In genomic region chr15:87793661-87794060, GRCm38 (mm10) we compare ENCODE assay signal across 29 mouse cellular contexts.
"Had no signal": no experiment of that assay in that cellular context is flagged by ENCODE, and none has a peak within 500 bp of the region (broad histone marks: within the 10 kb centered on the region; RNA-seq: fewer than 3 reads in every experiment).

No protein-coding gene starts in this region.

- H3K9me3 ChIP-seq: heart, embryonic 12.5 days; heart, embryonic 13.5 days; heart, embryonic 15.5 days; hindbrain, embryonic 10.5 days; hindbrain, embryonic 12.5 days; hindbrain, embryonic 13.5 days; hindbrain, embryonic 15.5 days; intestine, embryonic 15.5 days; kidney, embryonic 15.5 days had no signal

- DNase-seq: heart, postnatal 10 days; heart, postnatal 36 days; heart, postnatal 4 days; kidney, adult 11 months; kidney, adult 18-20 months; kidney, adult 2 months; kidney, adult 8-10 months; kidney, adult 9 months; kidney, postnatal 10 days; kidney, postnatal 14 days; kidney, postnatal 25 days; kidney, postnatal 36 days; kidney, postnatal 4 days; layer of hippocampus, adult 9-11 months; layer of hippocampus, postnatal 36 days had no signal

- H3K36me3 ChIP-seq: heart, embryonic 12.5 days; heart, embryonic 13.5 days; heart, embryonic 15.5 days; hindbrain, embryonic 10.5 days; hindbrain, embryonic 12.5 days; hindbrain, embryonic 13.5 days; hindbrain, embryonic 15.5 days; intestine, embryonic 15.5 days; kidney, embryonic 15.5 days had no signal

- H3K4me1 ChIP-seq: heart, embryonic 12.5 days; heart, embryonic 13.5 days; heart, embryonic 15.5 days; hindbrain, embryonic 12.5 days; hindbrain, embryonic 15.5 days; intestine, embryonic 15.5 days; kidney, embryonic 15.5 days had no signal

- H3K27me3 ChIP-seq: heart, embryonic 12.5 days; heart, embryonic 15.5 days; hindbrain, embryonic 12.5 days; hindbrain, embryonic 13.5 days; hindbrain, embryonic 15.5 days; intestine, embryonic 15.5 days; kidney, embryonic 15.5 days had no signal

- H3K4me3 ChIP-seq: heart, embryonic 12.5 days; heart, embryonic 13.5 days; heart, embryonic 15.5 days; hindbrain, embryonic 10.5 days; hindbrain, embryonic 12.5 days; hindbrain, embryonic 13.5 days; hindbrain, embryonic 15.5 days; intestine, embryonic 15.5 days; kidney, embryonic 15.5 days; layer of hippocampus, adult 2 months; left cerebral cortex, adult 2 months had no signal

- H3K27ac ChIP-seq: heart, embryonic 13.5 days; heart, embryonic 15.5 days; hindbrain, embryonic 10.5 days; hindbrain, embryonic 12.5 days; hindbrain, embryonic 13.5 days; hindbrain, embryonic 14.5 days; hindbrain, embryonic 15.5 days; hindbrain, postnatal 0 days; intestine, embryonic 15.5 days; kidney, embryonic 15.5 days; kidney, postnatal 0 days; layer of hippocampus, adult 2 months; left cerebral cortex, adult 2 months had no signal
